Mouse (Mus musculus): Measurements from ENCODE around the gene Smim13. TPM values are rescaled to one million over a fixed set of nuclear protein-coding genes. Genes with fewer than 3 reads are reported as not detected.
A peak's percentile ranks its signal among the peaks of the same experiment; 100 is the strongest.

The Smim13 gene
- total and polyA plus RNA-seq, 2 experiments: 5.2 to 14.6 TPM

- TF ChIP-seq POLR2A (IDR thresholded peaks at IDR 0.05; ENCODE audit: extremely low read depth, insufficient read depth, low read length) (no peak), CTCF (IDR thresholded peaks at IDR 0.05; ENCODE audit: low read depth, low read length) (no peak)
- Histone ChIP-seq H3K4me3 (ENCODE audit: insufficient read depth, low read depth, low read length) (no peak overlapping the region), H3K79me2 (ENCODE audit: control insufficient read depth, insufficient read depth, low read length) (peaks cover 33% of the 10 kb centered on the region), H3K9ac (ENCODE audit: low read depth, low read length) (peak overlapping the region; percentile 37), H3K27ac (replicated peaks; ENCODE audit: insufficient read depth, low read depth, low read length) (peak overlapping the region; percentile 85), H3K36me3 (ENCODE audit: control insufficient read depth, insufficient read depth, low read length) (0 out of 2 replicates have a peak, but pooled peaks cover 3% of the 10 kb centered on the region), H3K27me3 (ENCODE audit: control insufficient read depth, insufficient read depth, low read length) (no peaks in the 10 kb centered on the region), H3K4me1 (ENCODE audit: control insufficient read depth, insufficient read depth, low read length) (peaks cover 61% of the 10 kb centered on the region)
- DNase-seq (ENCODE audit: extremely low read depth, low read depth, low spot score): peak; percentile 95
- WGBS: 18% methylated on average over 4 of the region's 4 CpGs
These were observed 38.4 kb upstream of the Smim13 start for GRCm38 (mm10) chr13:41211276-41211675.

- no peaks in the 10 kb centered on the region for H3K27me3 ChIP-seq (ENCODE audit: control insufficient read depth, insufficient read depth, low read length)
- 0 out of 2 replicates have a peak, but pooled peaks cover 3% of the 10 kb centered on the region for H3K36me3 ChIP-seq (ENCODE audit: control insufficient read depth, insufficient read depth, low read length)
- H3K9ac ChIP-seq (ENCODE audit: low read depth, low read length): peak overlapping the region; percentile 75
- TF ChIP-seq POLR2A (IDR thresholded peaks at IDR 0.05; ENCODE audit: extremely low read depth, insufficient read depth, low read length): no peak
- no peak for TF ChIP-seq CTCF (IDR thresholded peaks at IDR 0.05; ENCODE audit: low read depth, low read length)
- peak overlapping the region; percentile 70 for H3K27ac ChIP-seq (replicated peaks; ENCODE audit: insufficient read depth, low read depth, low read length)
- DNase-seq (ENCODE audit: extremely low read depth, low read depth, low spot score): peak; percentile 98
- H3K4me3 ChIP-seq (ENCODE audit: insufficient read depth, low read depth, low read length): no peak overlapping the region; the same call in 1 of the 2 replicates
- 25% methylated on average over 6 of the region's 6 CpGs for WGBS
- H3K4me1 ChIP-seq (ENCODE audit: control insufficient read depth, insufficient read depth, low read length): peaks cover 56% of the 10 kb centered on the region
- peaks cover 32% of the 10 kb centered on the region for H3K79me2 ChIP-seq (ENCODE audit: control insufficient read depth, insufficient read depth, low read length)
These were observed 36.9 kb upstream of the Smim13 start for GRCm38 (mm10) chr13:41212558-41213322.

DNA sequence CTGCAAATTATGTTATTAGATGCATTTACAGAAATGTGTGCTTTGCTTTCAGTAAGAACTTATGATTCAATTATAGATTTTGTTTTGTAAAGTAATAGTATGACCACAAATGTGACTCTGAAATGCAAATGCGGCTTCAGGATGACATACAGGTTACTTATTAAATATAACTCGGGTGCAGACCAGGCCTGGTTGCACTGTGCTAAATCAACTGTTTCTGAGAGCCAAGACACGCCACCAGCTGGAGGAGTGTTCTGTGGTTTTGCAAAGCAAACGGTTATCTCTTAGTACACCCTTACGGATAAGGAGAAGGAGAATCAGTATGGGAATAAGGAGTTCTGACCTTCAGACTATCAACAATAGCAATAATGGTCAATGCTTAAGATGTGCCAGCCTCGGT, 34.0 kb upstream of the Smim13 start:
- peaks cover 35% of the 10 kb centered on the region for H3K4me1 ChIP-seq (ENCODE audit: control insufficient read depth, insufficient read depth, low read length)
- 29% methylated on average over 6 of the region's 6 CpGs for WGBS

DNA sequence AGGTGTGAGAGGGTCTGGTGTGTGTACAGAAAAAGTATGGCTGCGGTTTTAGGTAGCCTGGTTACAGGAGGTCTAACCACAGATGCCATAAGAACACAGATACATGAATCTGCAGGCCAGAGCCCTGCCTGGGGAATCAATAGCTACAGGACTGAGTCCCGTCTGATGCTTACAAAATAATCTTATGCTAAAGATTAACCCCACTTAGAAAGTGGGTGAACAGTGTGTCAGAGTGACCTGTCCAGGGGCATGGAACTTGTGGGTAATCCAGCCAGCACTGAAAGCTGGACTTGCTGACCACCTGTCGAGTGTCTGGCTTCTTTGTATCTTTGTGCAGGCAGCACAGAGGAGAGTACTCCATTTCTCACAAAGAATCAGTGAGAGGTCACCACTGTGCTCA, 33.4 kb upstream of the Smim13 start:
- Histone ChIP-seq H3K4me3 (ENCODE audit: insufficient read depth, low read depth, low read length) (peak overlapping the region; percentile 32; the same call in 1 of the 2 replicates), H3K9ac (ENCODE audit: low read depth, low read length) (peak overlapping the region; percentile 62), H3K36me3 (ENCODE audit: control insufficient read depth, insufficient read depth, low read length) (0 out of 2 replicates have a peak, but pooled peaks cover 2% of the 10 kb centered on the region), H3K79me2 (ENCODE audit: control insufficient read depth, insufficient read depth, low read length) (peaks cover 21% of the 10 kb centered on the region), H3K27ac (replicated peaks; ENCODE audit: insufficient read depth, low read depth, low read length) (peak overlapping the region; percentile 72), H3K4me1 (ENCODE audit: control insufficient read depth, insufficient read depth, low read length) (peaks cover 34% of the 10 kb centered on the region), H3K27me3 (ENCODE audit: control insufficient read depth, insufficient read depth, low read length) (no peaks in the 10 kb centered on the region)
- 17% methylated on average over 3 of the region's 3 CpGs for WGBS
- DNase-seq (ENCODE audit: extremely low read depth, low read depth, low spot score): peak; percentile 73
- TF ChIP-seq POLR2A (IDR thresholded peaks at IDR 0.05; ENCODE audit: extremely low read depth, insufficient read depth, low read length): no peak
- no peak for TF ChIP-seq CTCF (IDR thresholded peaks at IDR 0.05; ENCODE audit: low read depth, low read length)

More for the DNA sequence above, 34.0 kb upstream of the Smim13 start:
- DNase-seq (ENCODE audit: extremely low read depth, low read depth, low spot score): peak; percentile 81
- peak overlapping the region; percentile 72 for H3K27ac ChIP-seq (replicated peaks; ENCODE audit: insufficient read depth, low read depth, low read length)
- H3K27me3 ChIP-seq (ENCODE audit: control insufficient read depth, insufficient read depth, low read length): no peaks in the 10 kb centered on the region
- H3K79me2 ChIP-seq (ENCODE audit: control insufficient read depth, insufficient read depth, low read length): peaks cover 22% of the 10 kb centered on the region
- 0 out of 2 replicates have a peak, but pooled peaks cover 2% of the 10 kb centered on the region for H3K36me3 ChIP-seq (ENCODE audit: control insufficient read depth, insufficient read depth, low read length)
- peak overlapping the region; percentile 36 for H3K9ac ChIP-seq (ENCODE audit: low read depth, low read length)
- peak overlapping the region; percentile 32 for H3K4me3 ChIP-seq (ENCODE audit: insufficient read depth, low read depth, low read length)
- TF ChIP-seq CTCF (IDR thresholded peaks at IDR 0.05; ENCODE audit: low read depth, low read length) (no peak; the same call in 1 of the 2 replicates), POLR2A (IDR thresholded peaks at IDR 0.05; ENCODE audit: extremely low read depth, insufficient read depth, low read length) (no peak)

DNA sequence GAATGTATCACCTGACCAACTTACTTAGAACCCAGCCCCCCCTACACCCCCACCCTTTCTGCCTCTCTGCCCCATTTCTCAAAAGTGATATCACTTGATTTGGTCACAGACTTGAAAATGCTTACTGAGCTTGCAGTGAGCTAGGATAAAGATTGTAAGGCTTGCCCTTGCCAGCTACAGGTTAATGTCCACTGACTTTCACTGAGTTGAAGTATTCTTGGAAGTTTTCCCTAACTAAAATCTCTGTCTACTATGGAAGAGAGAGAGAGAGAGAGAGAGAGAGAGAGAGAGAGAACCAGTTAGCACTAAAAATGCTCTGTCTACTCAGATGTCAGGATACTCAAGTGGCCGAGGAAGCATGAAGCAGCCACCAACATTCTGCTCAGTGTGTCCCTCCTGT, 30.6 kb upstream of the Smim13 start:
- Histone ChIP-seq H3K9ac (ENCODE audit: low read depth, low read length) (peak overlapping the region; percentile 95), H3K36me3 (ENCODE audit: control insufficient read depth, insufficient read depth, low read length) (0 out of 2 replicates have a peak, but pooled peaks cover 2% of the 10 kb centered on the region), H3K4me1 (ENCODE audit: control insufficient read depth, insufficient read depth, low read length) (peaks cover 18% of the 10 kb centered on the region), H3K27ac (replicated peaks; ENCODE audit: insufficient read depth, low read depth, low read length) (peak overlapping the region; percentile 60), H3K79me2 (ENCODE audit: control insufficient read depth, insufficient read depth, low read length) (peaks cover 18% of the 10 kb centered on the region), H3K27me3 (ENCODE audit: control insufficient read depth, insufficient read depth, low read length) (no peaks in the 10 kb centered on the region), H3K4me3 (ENCODE audit: insufficient read depth, low read depth, low read length) (peak overlapping the region; percentile 88)
- peak; percentile 76 for DNase-seq (ENCODE audit: extremely low read depth, low read depth, low spot score)
- no peak for TF ChIP-seq POLR2A (IDR thresholded peaks at IDR 0.05; ENCODE audit: extremely low read depth, insufficient read depth, low read length)
- no peak for TF ChIP-seq CTCF (IDR thresholded peaks at IDR 0.05; ENCODE audit: low read depth, low read length)
- 9% methylated on average over 1 of the region's 1 CpGs for WGBS

All from liver, adult 2 months (tissue).